Mouse (Mus musculus) B cell, adult 2 months (primary cell): ENCODE measurements around the gene Tnrc6a.

ENCODE experiments used
- DNase-seq, 2 experiments: peaks; one replicate each; pipeline ENCODE4 v3.0.0; 2022

The Tnrc6a gene

GRCm38 (mm10) chr7:123193201-123193600, 69.5 kb downstream of the Tnrc6a start:
- no peak for DNase-seq

- no peak for DNase-seq
Observed at GRCm38 (mm10) chr7:123194696-123195095, 71.0 kb downstream of the Tnrc6a start.

GRCm38 (mm10) chr7:123196432-123196831, 72.7 kb downstream of the Tnrc6a start:
- DNase-seq = no peak

GRCm38 (mm10) chr7:123198695-123199094, 75.0 kb downstream of the Tnrc6a start:
- DNase-seq = no peak

- DNase-seq = no peak
Observed at GRCm38 (mm10) chr7:123199151-123199550, 75.5 kb downstream of the Tnrc6a start.

- DNase-seq = no peak
Observed at GRCm38 (mm10) chr7:123199656-123200206, 76.0 kb downstream of the Tnrc6a start.

GRCm38 (mm10) chr7:123200722-123201121, 77.0 kb downstream of the Tnrc6a start:
- DNase-seq = no peak

GRCm38 (mm10) chr7:123205261-123205660, 81.6 kb downstream of the Tnrc6a start:
- DNase-seq = peak; percentile 66 to 70

- DNase-seq = no peak
Observed at GRCm38 (mm10) chr7:123207561-123207960, 83.9 kb downstream of the Tnrc6a start.

GRCm38 (mm10) chr7:123209864-123210263, 86.2 kb downstream of the Tnrc6a start:
- DNase-seq = no peak

- DNase-seq = no peak
Observed at GRCm38 (mm10) chr7:123211461-123211860, 87.8 kb downstream of the Tnrc6a start.

GRCm38 (mm10) chr7:123212316-123212715, 88.6 kb downstream of the Tnrc6a start:
- DNase-seq = no peak

GRCm38 (mm10) chr7:123214365-123215075, 90.8 kb downstream of the Tnrc6a start, which contains the start of gene Slc5a11:
Slc5a11 (plus strand) TSS chr7:123214780.
- DNase-seq = no peak

GRCm38 (mm10) chr7:123215138-123215537, 91.5 kb downstream of the Tnrc6a start:
- no peak for DNase-seq

- no peak for DNase-seq
Observed at GRCm38 (mm10) chr7:123217448-123218354, 94.0 kb downstream of the Tnrc6a start.

GRCm38 (mm10) chr7:123218620-123219019, 94.9 kb downstream of the Tnrc6a start:
- DNase-seq = no peak

- no peak for DNase-seq
Observed at GRCm38 (mm10) chr7:123219781-123220632, 96.3 kb downstream of the Tnrc6a start.

GRCm38 (mm10) chr7:123220633-123220942, 96.9 kb downstream of the Tnrc6a start:
- DNase-seq = no peak

- DNase-seq = no peak
Observed at GRCm38 (mm10) chr7:123224076-123224475, 100.4 kb downstream of the Tnrc6a start.

GRCm38 (mm10) chr7:123225159-123225558, 101.5 kb downstream of the Tnrc6a start:
- no peak for DNase-seq

GRCm38 (mm10) chr7:123235449-123235848, 111.8 kb downstream of the Tnrc6a start:
- peak; percentile 26 for DNase-seq

- DNase-seq = no peak
Observed at GRCm38 (mm10) chr7:123238621-123239020, 114.9 kb downstream of the Tnrc6a start.

GRCm38 (mm10) chr7:123240064-123240463, 116.4 kb downstream of the Tnrc6a start:
- no peak for DNase-seq
